Mouse (Mus musculus) MEL (cell line): ENCODE measurements around the gene Tyms. TPM values are rescaled to one million over a fixed set of nuclear protein-coding genes. Genes with fewer than 3 reads are reported as not detected.

Experiments
- DNase-seq: peaks from one replicate; pipeline ENCODE4 v3.0.0; 2011; ENCODE audit warnings: low read depth, low spot score
- H3K27ac ChIP-seq: 2 replicates; pipeline ENCODE4 v1.5.1; 2012; ENCODE audit warnings: low read depth, mild to moderate bottlenecking, control low read depth, low read length, moderate library complexity; ENCODE audit not compliant: control insufficient read depth
- H3K27me3 ChIP-seq, 2 experiments: fragments of 150-350 bp in 1 of 2; sonication (generic) in 1 of 2; 2 replicates each; pipeline ENCODE4 v1.6.1; 2012; ENCODE audit warnings: low read length in 2 of 2, mild to moderate bottlenecking in 2 of 2, improper control_type of control experiment in 1 of 2, moderate library complexity in 1 of 2; ENCODE audit not compliant: insufficient read depth in 2 of 2, control insufficient read depth in 1 of 2
- H3K36me3 ChIP-seq, 2 experiments: 2 replicates each; pipeline ENCODE4 v1.6.1; 2012 to 2014; ENCODE audit warnings: low read length in 2 of 2, improper control_type of control experiment in 1 of 2, inconsistent platforms in 1 of 2, mild to moderate bottlenecking in 1 of 2; ENCODE audit not compliant: insufficient read depth in 2 of 2, control insufficient read depth in 1 of 2
- H3K4me1 ChIP-seq, 2 experiments: fragments of 150-350 bp in 1 of 2; sonication (generic) in 1 of 2; 2 replicates each; pipeline ENCODE4 v1.6.1; 2012; ENCODE audit warnings: low read length in 2 of 2, improper control_type of control experiment in 1 of 2, mild to moderate bottlenecking in 1 of 2; ENCODE audit not compliant: insufficient read depth in 2 of 2, control insufficient read depth in 1 of 2
- H3K4me3 ChIP-seq, 2 experiments: fragments of 150-350 bp in 1 of 2; sonication (generic) in 1 of 2; 2 replicates each; pipeline ENCODE4 v1.5.1; 2012; ENCODE audit warnings: low read depth in 2 of 2, low read length in 2 of 2, mild to moderate bottlenecking in 2 of 2, moderate library complexity in 2 of 2, control low read depth in 1 of 2, improper control_type of control experiment in 1 of 2; ENCODE audit not compliant: control insufficient read depth in 1 of 2, insufficient read depth in 1 of 2
- H3K79me2 ChIP-seq: 2 replicates; pipeline ENCODE4 v1.6.1; 2012; ENCODE audit warnings: mild to moderate bottlenecking, low read length, moderate library complexity; ENCODE audit not compliant: control insufficient read depth, poor library complexity, insufficient read depth
- H3K9ac ChIP-seq: 2 replicates; pipeline ENCODE4 v1.6.1; 2012; ENCODE audit warnings: low read depth, mild to moderate bottlenecking, control low read depth, low read length, moderate library complexity; ENCODE audit not compliant: control insufficient read depth, poor library complexity, severe bottlenecking
- H3K9me3 ChIP-seq: fragments of 150-350 bp; sonication (generic); replicated peaks from 2 replicates; pipeline ENCODE4 v1.6.1; 2012; ENCODE audit warnings: mild to moderate bottlenecking, low read length, improper control_type of control experiment, moderate library complexity; ENCODE audit not compliant: insufficient read depth
- E2F4 ChIP-seq: IDR thresholded peaks from 2 replicates; pipeline ENCODE4 v1.6.1; 2011; ENCODE audit warnings: low read depth, low read length, improper control_type of control experiment, borderline replicate concordance
- EP300 ChIP-seq, 2 experiments: IDR thresholded peaks; 2 replicates each; pipeline ENCODE4 v1.6.1; 2011; ENCODE audit warnings: improper control_type of control experiment in 2 of 2, low read length in 2 of 2, low read depth in 1 of 2, mild to moderate bottlenecking in 1 of 2
- ETS1 ChIP-seq: IDR thresholded peaks from 2 replicates; pipeline ENCODE4 v1.6.1; 2012; ENCODE audit warnings: low read depth, mild to moderate bottlenecking, inconsistent platforms, low read length, improper control_type of control experiment, moderate library complexity
- GABPA ChIP-seq: IDR thresholded peaks from 2 replicates; pipeline ENCODE4 v1.6.1; 2012; ENCODE audit warnings: low read depth, mild to moderate bottlenecking, inconsistent platforms, low read length, improper control_type of control experiment, moderate library complexity
- GATA1 ChIP-seq: IDR thresholded peaks from 2 replicates; pipeline ENCODE4 v1.6.1; 2011; ENCODE audit warnings: low read depth, low read length, improper control_type of control experiment
- KAT2A ChIP-seq: conservative IDR thresholded peaks from 2 replicates; pipeline ENCODE4 v1.6.1; 2012; ENCODE audit warnings: low read depth, low read length, improper control_type of control experiment, inconsistent platforms
- MAX ChIP-seq: IDR thresholded peaks from 2 replicates; pipeline ENCODE4 v1.6.1; 2011; ENCODE audit warnings: low read length, improper control_type of control experiment
- MEF2A ChIP-seq: IDR thresholded peaks from 2 replicates; pipeline ENCODE4 v1.6.1; 2014; ENCODE audit warnings: low read depth, mild to moderate bottlenecking, inconsistent platforms, low read length, improper control_type of control experiment; ENCODE audit not compliant: poor library complexity, insufficient replicate concordance, severe bottlenecking; ENCODE audit errors: extremely low read depth
- NELFE ChIP-seq: IDR thresholded peaks from 2 replicates; pipeline ENCODE4 v1.6.1; 2011; ENCODE audit warnings: low read depth, low read length, improper control_type of control experiment
- POLR2AphosphoS5 ChIP-seq: IDR thresholded peaks from 2 replicates; pipeline ENCODE4 v1.6.1; 2012; ENCODE audit warnings: low read depth, borderline replicate concordance, mild to moderate bottlenecking, inconsistent platforms, low read length, moderate library complexity, mixed read lengths
- SMC3 ChIP-seq: IDR thresholded peaks from 2 replicates; pipeline ENCODE4 v1.6.1; 2011; ENCODE audit warnings: low read depth, low read length, improper control_type of control experiment
- TCF12 ChIP-seq: IDR thresholded peaks from 2 replicates; pipeline ENCODE4 v1.6.1; 2014; ENCODE audit warnings: low read depth, mild to moderate bottlenecking, inconsistent platforms, low read length, improper control_type of control experiment, moderate library complexity
- USF1 ChIP-seq: IDR thresholded peaks from 2 replicates; pipeline ENCODE4 v1.6.1; 2014; ENCODE audit warnings: low read depth, mild to moderate bottlenecking, inconsistent platforms, low read length, improper control_type of control experiment, moderate library complexity
- polyA plus RNA-seq, 2 experiments: library from polyadenylated mRNA; stranded (reverse) in 1 of 2; unstranded in 1 of 2; fragments of >175 nt in 1 of 2; fragments of >200 nt in 1 of 2; gene quantifications; 2 replicates each; pipeline versions ENCODE4 v1.2.1 to v1.2.4; 2012; ENCODE audit warnings: low replicate concordance in 2 of 2, low read depth in 1 of 2; ENCODE audit not compliant: insufficient read length in 2 of 2, insufficient read depth in 1 of 2, missing spikeins in 1 of 2
- total RNA-seq: library from RNA; depleted of rRNA; stranded (reverse); fragments of 300-350 nt; gene quantifications from 2 replicates; pipeline ENCODE4 v1.2.3, GENCODE M21; 2012

Gene Tyms
- total and polyA plus RNA-seq, 3 experiments, result 150 to 203 TPM; not detected in 1

GRCm38 (mm10) chr5:30115718-30116117, 42.3 kb upstream of the Tyms start:
- no peak overlapping the region for H3K27ac ChIP-seq
- H3K9me3 ChIP-seq, result no peaks in the 10 kb centered on the region
- H3K4me3 ChIP-seq, result no peak overlapping the region
- TF ChIP-seq SMC3, result no peak
- H3K4me1 ChIP-seq, result no peaks in the 10 kb centered on the region
- DNase-seq, result no peak
- H3K9ac ChIP-seq, result no peak overlapping the region
- H3K79me2 ChIP-seq, result no peaks in the 10 kb centered on the region
- H3K36me3 ChIP-seq, result no peaks in the 10 kb centered on the region
- no peaks in the 10 kb centered on the region for H3K27me3 ChIP-seq

GRCm38 (mm10) chr5:30114761-30115140, 41.3 kb upstream of the Tyms start:
- TF ChIP-seq MAX (no peak), TCF12 (no peak), EP300 (IDR thresholded peaks at IDR 0.05; ENCODE audit: low read depth in 1 of 2, low read length in 2 of 2) (no peak)
- TF ChIP-seq, all 39 proteins: peak for 0
- Histone ChIP-seq H3K4me1 (no peaks in the 10 kb centered on the region), H3K4me3 (no peak overlapping the region), H3K27me3 (no peaks in the 10 kb centered on the region), H3K27ac (no peak overlapping the region), H3K79me2 (no peaks in the 10 kb centered on the region), H3K9ac (no peak overlapping the region), H3K36me3 (no peaks in the 10 kb centered on the region), H3K9me3 (no peaks in the 10 kb centered on the region)
- no peak for DNase-seq

- Histone ChIP-seq H3K9ac (no peak overlapping the region), H3K27ac (no peak overlapping the region), H3K4me3 (no peak overlapping the region), H3K27me3 (no peaks in the 10 kb centered on the region), H3K9me3 (no peaks in the 10 kb centered on the region), H3K79me2 (no peaks in the 10 kb centered on the region), H3K4me1 (no peaks in the 10 kb centered on the region), H3K36me3 (no peaks in the 10 kb centered on the region)
- no peak for DNase-seq
- TF ChIP-seq NELFE (no peak), E2F4 (no peak), GABPA (no peak), GATA1 (no peak), KAT2A (no peak), EP300 (IDR thresholded peaks at IDR 0.05; ENCODE audit: low read depth in 1 of 2, low read length in 2 of 2) (no peak), MEF2A (no peak), POLR2AphosphoS5 (no peak), ETS1 (no peak), USF1 (no peak)
Observed at GRCm38 (mm10) chr5:30113881-30114760, 40.7 kb upstream of the Tyms start.
